Mouse (Mus musculus) E14TG2a.4 (cell line): ENCODE measurements around the gene Rpl27.
"Not testable (repeated sequence)": the region's sequence is repeated elsewhere in the genome, so short reads cannot be mapped to it uniquely, and the experiment has no call there.

Experiments used
- H3K27me3 ChIP-seq: 2 replicates; pipeline ENCODE4 v1.6.1; 2014; ENCODE audit warnings: low read length, control low read depth; ENCODE audit not compliant: insufficient read depth
- H3K36me3 ChIP-seq: 2 replicates; pipeline ENCODE4 v1.6.1; 2014; ENCODE audit warnings: low read length, control low read depth; ENCODE audit not compliant: insufficient read depth
- H3K4me1 ChIP-seq: replicated peaks from 2 replicates; pipeline ENCODE4 v1.6.1; 2014; ENCODE audit warnings: low read depth, low read length, control low read depth
- H3K4me3 ChIP-seq: replicated peaks from 2 replicates; pipeline ENCODE4 v1.5.1; 2014; ENCODE audit warnings: mild to moderate bottlenecking, low read length
- H3K9me3 ChIP-seq: 2 replicates; pipeline ENCODE4 v1.6.1; 2014; ENCODE audit warnings: low read length, control low read depth
- CTCF ChIP-seq: conservative IDR thresholded peaks from 2 replicates; pipeline ENCODE4 v1.5.1; 2014; ENCODE audit warnings: low read length
- NANOG ChIP-seq: IDR thresholded peaks from 2 replicates; pipeline ENCODE4 v1.6.1; 2014; ENCODE audit warnings: borderline replicate concordance, low read length, mixed read lengths
- POU5F1 ChIP-seq: IDR thresholded peaks from 2 replicates; pipeline ENCODE4 v1.6.1; 2014; ENCODE audit warnings: low read length, borderline replicate concordance

The Rpl27 gene

GRCm38 (mm10) chr11:101468731-101469130, 26.6 kb downstream of the Rpl27 start:
- Histone ChIP-seq H3K4me1 (peaks cover 75% of the 10 kb centered on the region), H3K9me3 (no peaks in the 10 kb centered on the region), H3K4me3 (peak overlapping the region; percentile 87), H3K27me3 (peaks cover 59% of the 10 kb centered on the region), H3K36me3 (peaks cover 13% of the 10 kb centered on the region)
- TF ChIP-seq CTCF (no peak), POU5F1 (no peak), NANOG (no peak)

GRCm38 (mm10) chr11:101469155-101469554, 27.1 kb downstream of the Rpl27 start:
- Histone ChIP-seq H3K9me3 (no peaks in the 10 kb centered on the region), H3K27me3 (peaks cover 63% of the 10 kb centered on the region), H3K36me3 (peaks cover 13% of the 10 kb centered on the region), H3K4me1 (peaks cover 71% of the 10 kb centered on the region), H3K4me3 (peak overlapping the region; percentile 87)
- no peak for TF ChIP-seq POU5F1
- no peak for TF ChIP-seq NANOG
- TF ChIP-seq CTCF = no peak

- TF ChIP-seq CTCF = no peak
- peaks cover 69% of the 10 kb centered on the region for H3K27me3 ChIP-seq
- H3K4me1 ChIP-seq = peaks cover 62% of the 10 kb centered on the region
- peaks cover 13% of the 10 kb centered on the region for H3K36me3 ChIP-seq
- 0 out of 2 replicates have a peak overlapping the region, but pooled peaks have one; percentile 20 for H3K4me3 ChIP-seq
- H3K9me3 ChIP-seq = no peaks in the 10 kb centered on the region
Observed at GRCm38 (mm10) chr11:101470206-101470605, 28.1 kb downstream of the Rpl27 start.

GRCm38 (mm10) chr11:101471926-101472325, 29.8 kb downstream of the Rpl27 start:
- peaks cover 66% of the 10 kb centered on the region for H3K27me3 ChIP-seq
- H3K4me3 ChIP-seq = no peak overlapping the region
- peaks cover 54% of the 10 kb centered on the region for H3K4me1 ChIP-seq
- TF ChIP-seq NANOG = no peak
- no peak for TF ChIP-seq CTCF
- TF ChIP-seq POU5F1 = no peak
- no peaks in the 10 kb centered on the region for H3K9me3 ChIP-seq
- H3K36me3 ChIP-seq = peaks cover 13% of the 10 kb centered on the region

- Histone ChIP-seq H3K4me3 (no peak overlapping the region), H3K36me3 (peaks cover 13% of the 10 kb centered on the region), H3K4me1 (peaks cover 54% of the 10 kb centered on the region), H3K9me3 (no peaks in the 10 kb centered on the region), H3K27me3 (peaks cover 63% of the 10 kb centered on the region)
- no peak for TF ChIP-seq NANOG
- TF ChIP-seq POU5F1 = no peak
- TF ChIP-seq CTCF = no peak
Observed at GRCm38 (mm10) chr11:101472336-101472735, 30.2 kb downstream of the Rpl27 start.

GRCm38 (mm10) chr11:101473686-101474085, 31.6 kb downstream of the Rpl27 start:
- peaks cover 13% of the 10 kb centered on the region for H3K36me3 ChIP-seq
- peaks cover 59% of the 10 kb centered on the region for H3K4me1 ChIP-seq
- peaks cover 54% of the 10 kb centered on the region for H3K27me3 ChIP-seq
- H3K4me3 ChIP-seq, H3K9me3 ChIP-seq: not testable (repeated sequence)

- H3K9me3 ChIP-seq = no peaks in the 10 kb centered on the region
- peaks cover 59% of the 10 kb centered on the region for H3K4me1 ChIP-seq
- H3K27me3 ChIP-seq = peaks cover 48% of the 10 kb centered on the region
- peaks cover 13% of the 10 kb centered on the region for H3K36me3 ChIP-seq
- no peak overlapping the region for H3K4me3 ChIP-seq
- TF ChIP-seq CTCF (no peak), POU5F1 (no peak), NANOG (no peak)
Observed at GRCm38 (mm10) chr11:101474298-101474697, 32.2 kb downstream of the Rpl27 start.

- Histone ChIP-seq H3K4me1 (peaks cover 60% of the 10 kb centered on the region), H3K27me3 (peaks cover 31% of the 10 kb centered on the region)
- not testable (repeated sequence) for H3K4me3 ChIP-seq, H3K36me3 ChIP-seq, H3K9me3 ChIP-seq
Observed at GRCm38 (mm10) chr11:101476361-101476760, 34.3 kb downstream of the Rpl27 start.

- H3K36me3 ChIP-seq = no peaks in the 10 kb centered on the region
- TF ChIP-seq CTCF (no peak), POU5F1 (no peak), NANOG (no peak)
- no peak overlapping the region for H3K4me3 ChIP-seq
- H3K4me1 ChIP-seq = peaks cover 53% of the 10 kb centered on the region
- H3K9me3 ChIP-seq = no peaks in the 10 kb centered on the region
- H3K27me3 ChIP-seq = peaks cover 23% of the 10 kb centered on the region
Observed at GRCm38 (mm10) chr11:101477194-101477551, 35.1 kb downstream of the Rpl27 start.

- 0 out of 2 replicates have a peak overlapping the region, but pooled peaks have one; percentile 17 for H3K4me3 ChIP-seq
Observed at GRCm38 (mm10) chr11:101477552-101478211, 35.6 kb downstream of the Rpl27 start.

More at GRCm38 (mm10) chr11:101477552-101478211, 35.6 kb downstream of the Rpl27 start:
- peaks cover 18% of the 10 kb centered on the region for H3K27me3 ChIP-seq
- TF ChIP-seq CTCF = no peak
- TF ChIP-seq NANOG = no peak
- TF ChIP-seq POU5F1 = no peak
- no peaks in the 10 kb centered on the region for H3K9me3 ChIP-seq
- peaks cover 48% of the 10 kb centered on the region for H3K4me1 ChIP-seq
- no peaks in the 10 kb centered on the region for H3K36me3 ChIP-seq
